Mouse (Mus musculus) heart, adult 11 months (tissue): Measurements from ENCODE around the gene Cdc26.
A peak's percentile ranks its signal among the peaks of the same experiment; 100 is the strongest.

Experiments used
- DNase-seq: peaks from one replicate; pipeline ENCODE4 v3.0.0; 2022

Cdc26 gene

DNA sequence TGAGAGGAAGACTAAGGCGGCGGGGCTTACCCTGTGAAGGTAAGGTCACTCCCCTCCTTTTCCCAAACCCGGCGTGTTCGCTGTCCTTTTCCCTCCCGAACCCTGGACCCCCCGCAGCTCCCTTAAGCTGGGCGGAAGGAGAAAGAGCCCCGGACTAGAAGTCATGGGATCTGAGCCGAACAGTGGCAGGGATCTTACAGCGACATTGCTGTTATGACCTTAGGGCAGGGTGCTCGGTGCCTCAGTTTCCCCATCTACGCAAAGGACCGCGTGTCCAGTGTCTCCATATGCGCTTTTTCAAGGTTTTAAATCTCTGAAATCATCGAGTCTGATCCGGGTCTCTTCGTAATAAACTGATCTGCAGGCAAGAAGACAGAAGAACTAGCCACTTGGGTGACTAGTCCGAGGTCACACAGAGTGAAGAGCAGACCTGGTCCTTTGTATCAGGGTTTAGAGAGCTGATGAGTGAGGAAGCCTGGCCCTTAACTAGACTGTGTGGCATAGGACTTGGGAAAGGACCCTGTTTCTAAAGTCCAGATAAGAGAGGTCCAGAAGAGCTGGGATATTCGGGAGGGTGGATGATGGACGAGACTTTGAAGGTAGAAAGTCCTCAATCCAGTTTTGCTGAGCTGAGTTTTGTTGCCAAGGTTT, 47.5 kb downstream of the Cdc26 start:
- DNase-seq: no peak

GRCm38 (mm10) chr4:62360088-62360804, 48.2 kb downstream of the Cdc26 start, which contains the start of the genes Fkbp15 and Slc31a1:
Fkbp15 (minus strand) TSS chr4:62360548.
Slc31a1 (plus strand) TSS chr4:62360727.
- peak; percentile 100 for DNase-seq

GRCm38 (mm10) chr4:62359256-62359775, 49.1 kb downstream of the Cdc26 start:
- peak; percentile 71 for DNase-seq

DNA sequence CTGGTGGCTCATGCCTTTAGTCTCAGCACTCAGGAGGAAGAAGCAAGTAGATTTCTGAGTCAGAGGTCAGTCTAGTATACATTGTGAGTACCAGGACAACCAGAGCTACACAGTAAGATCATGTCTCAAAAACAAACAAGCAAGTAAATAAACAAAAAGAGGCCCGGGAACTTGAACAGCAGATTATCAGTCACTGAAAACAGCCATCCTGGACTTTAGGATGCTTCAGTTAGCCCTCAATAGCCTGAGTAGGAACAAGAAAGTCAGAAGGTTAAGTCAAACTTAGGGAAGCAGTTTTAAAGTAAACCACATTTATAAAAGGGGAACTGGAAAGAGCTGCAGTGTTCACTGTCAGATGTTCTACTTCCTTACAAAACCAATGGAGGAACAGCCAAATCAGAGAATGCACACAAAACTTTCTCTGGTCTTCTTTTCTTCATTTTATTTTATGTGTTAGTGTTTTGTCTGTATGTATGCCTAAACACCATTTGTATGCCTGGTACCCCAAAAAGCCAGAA, 50.8 kb downstream of the Cdc26 start:
- peak; percentile 45 for DNase-seq

DNA sequence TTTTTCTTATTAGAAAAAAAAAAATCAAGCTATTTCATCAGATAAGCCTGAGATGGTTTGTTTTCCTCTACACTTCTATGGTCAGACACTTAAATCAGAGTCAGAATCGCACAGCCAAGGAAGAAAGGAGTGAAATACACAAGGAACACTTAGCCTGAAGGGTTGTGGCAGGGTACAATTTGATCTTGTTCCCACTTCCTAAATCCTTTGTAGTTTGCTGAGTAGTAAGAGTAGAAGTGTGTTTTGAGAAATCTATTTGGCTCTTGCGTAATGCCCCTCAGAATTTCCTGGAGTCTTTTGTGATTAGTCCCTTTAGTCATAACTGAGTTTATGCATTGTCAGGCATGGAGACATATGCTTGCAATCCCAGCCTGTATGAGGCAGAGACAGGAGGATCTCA, 59.1 kb downstream of the Cdc26 start:
- DNase-seq: peak; percentile 60

DNA sequence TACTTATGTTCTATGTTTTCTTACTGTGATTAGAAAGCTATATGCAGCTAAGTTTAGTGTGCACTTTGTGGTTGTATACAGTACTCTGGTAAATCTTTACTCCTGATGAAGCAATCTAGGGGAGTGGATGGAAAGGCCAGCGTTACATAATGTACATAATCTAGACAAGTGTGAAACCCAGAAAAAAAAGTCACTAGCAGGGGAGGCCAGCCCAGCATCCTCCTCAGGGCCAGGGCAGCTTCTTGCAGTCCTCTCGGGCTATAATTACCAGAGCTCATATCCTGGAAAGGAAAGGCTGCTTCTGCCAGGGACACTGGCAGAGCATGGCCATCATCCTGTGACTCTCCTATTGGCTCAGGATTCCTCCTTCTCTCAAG, 60.1 kb downstream of the Cdc26 start:
- peak; percentile 89 for DNase-seq

- peak; percentile 93 for DNase-seq
Observed at GRCm38 (mm10) chr4:62347605-62348328, 60.7 kb downstream of the Cdc26 start.

DNA sequence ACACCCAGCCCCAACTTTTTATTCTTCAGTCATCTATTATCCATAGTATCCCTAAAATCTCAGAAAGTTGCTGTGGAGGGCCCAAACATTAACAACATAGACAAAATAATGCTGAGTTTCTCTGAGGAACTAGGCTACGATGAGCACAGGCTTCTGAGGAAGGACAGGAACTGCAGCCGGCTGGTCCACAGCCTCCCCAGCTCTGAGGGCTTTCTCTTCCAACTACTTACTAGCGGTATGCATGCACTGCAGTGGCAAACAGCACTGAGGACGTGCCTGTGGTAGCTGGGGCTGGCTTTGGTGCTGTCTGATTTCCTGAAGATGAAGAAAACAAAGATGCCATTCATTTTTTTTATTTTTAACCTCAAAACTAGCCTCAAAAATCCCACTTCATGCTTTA, 62.6 kb downstream of the Cdc26 start:
- peak; percentile 59 for DNase-seq

- no peak for DNase-seq
Observed at GRCm38 (mm10) chr4:62344000-62344399, 64.4 kb downstream of the Cdc26 start.

- peak; percentile 87 for DNase-seq
Observed at GRCm38 (mm10) chr4:62338536-62338935, 69.9 kb downstream of the Cdc26 start.
